Mouse (Mus musculus): Measurements from ENCODE around the gene Fubp3.

GRCm38 (mm10) chr2:31610922-31611321 is 38.5 kb downstream of the Fubp3 start:
- no peak for TF ChIP-seq CTCF (IDR thresholded peaks at IDR 0.05; ENCODE audit: low read depth)
- no peak for TF ChIP-seq EP300 (IDR thresholded peaks at IDR 0.05; ENCODE audit: low read depth)
